In the genomic region with DNA sequence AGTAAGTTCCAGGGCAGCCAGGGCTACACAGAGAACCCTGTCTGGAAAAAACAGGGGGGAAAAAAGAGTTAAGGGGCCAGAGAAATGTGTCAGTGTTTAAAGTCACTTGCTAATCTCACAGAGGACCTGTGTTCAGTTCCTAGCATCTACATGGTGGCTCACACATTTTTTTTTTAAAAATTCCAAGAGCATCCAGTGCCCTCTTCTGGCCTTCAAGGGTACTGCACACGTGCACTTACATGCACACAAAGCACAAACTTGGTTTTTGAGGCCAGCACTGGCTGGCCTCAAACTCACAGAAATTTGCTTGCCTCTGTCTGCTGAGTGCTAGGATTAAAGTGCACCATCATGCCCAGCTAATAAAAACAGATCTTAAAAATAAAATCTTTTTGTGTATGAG, we compare ENCODE assay signal across 15 mouse cellular contexts. TPM values are rescaled to one million over a fixed set of nuclear protein-coding genes. Genes with fewer than 3 reads are reported as not detected.
DNase-seq lines count a peak whose midpoint lies in the region; ATAC-seq and TF ChIP-seq lines count a peak whose summit lies in the region.
"Had no signal": no experiment of that assay in that cellular context is flagged by ENCODE, and none has a peak within 500 bp of the region (broad histone marks: within the 10 kb centered on the region; RNA-seq: fewer than 3 reads in every experiment).

No protein-coding gene starts in this region.

- DNase-seq in layer of hippocampus, adult 2 months (ENCODE audit: low spot score in 2 of 2): no peak
- DNase-seq in layer of hippocampus, postnatal 36 days: no peak
- peak; percentile 55 for DNase-seq in thymus, postnatal 4 days
- DNase-seq in thymus, adult 18-20 months: no peak
- DNase-seq in heart, adult 9 months (ENCODE audit: low spot score in 2 of 2): no peak
- DNase-seq: adrenal gland, postnatal 36 days; cerebellum, adult 8-10 months; gastrocnemius, postnatal 25 days; heart, postnatal 10 days; right cerebral cortex, adult 18-20 months had no signal

- TF ChIP-seq CTCF in layer of hippocampus, adult 2 months (conservative IDR thresholded peaks at IDR 0.05): peak; percentile 75
- TF ChIP-seq CTCF in bone marrow, adult 2 months (IDR thresholded peaks at IDR 0.05; ENCODE audit: control insufficient read depth, insufficient read depth, low read length): peak; percentile 21; the same call in 1 of the 2 replicates

- ATAC-seq in frontal cortex, adult (ENCODE audit: low TSS enrichment): no peak
- ATAC-seq: inflammation-experienced regulatory T-cells, adult 6 months had no signal

- no peak overlapping the region for H3K4me3 ChIP-seq in layer of hippocampus, adult 2 months
- H3K4me3 ChIP-seq in bone marrow, adult 2 months (replicated peaks; ENCODE audit: control insufficient read depth, low read depth, low read length): no peak overlapping the region
- H3K4me3 ChIP-seq: lung, embryonic 15.5 days; midbrain, embryonic 12.5 days had no signal

- H3K27ac ChIP-seq in layer of hippocampus, adult 2 months: no peak overlapping the region
- H3K27ac ChIP-seq in bone marrow, adult 2 months (ENCODE audit: control insufficient read depth, insufficient read depth, low read depth, low read length, poor library complexity): no peak overlapping the region
- H3K27ac ChIP-seq: lung, embryonic 15.5 days; midbrain, embryonic 12.5 days had no signal

- H3K4me1 ChIP-seq in bone marrow, adult 2 months (ENCODE audit: control insufficient read depth, insufficient read depth, low read length): no peaks in the 10 kb centered on the region

- TF ChIP-seq POLR2A in bone marrow, adult 2 months (IDR thresholded peaks at IDR 0.05; ENCODE audit: borderline replicate concordance, control insufficient read depth, low read depth, low read length): no peak

- WGBS in bone marrow, adult 2 months: 79% methylated on average over 1 of the region's 1 CpGs

RNA-seq across cellular contexts. Expression of a gene that starts 23.5 kb away (rescaled TPM):
- 10 to 100 TPM; 12.2 to 13.1 TPM for total RNA-seq in layer of hippocampus, adult 2 months (2021)
- total RNA-seq in layer of hippocampus, postnatal 36 days (2021): 10 to 100 TPM; 10.4 to 12.7 TPM
- polyA plus RNA-seq in bone marrow, adult 2 months (2011; ENCODE audit: insufficient read depth, insufficient read length, low replicate concordance, missing spikeins): 0.84 and 1.1 TPM in 2 replicates
- polyA plus RNA-seq: inflammation-experienced regulatory T-cells, adult 6 months had no signal

RNA-seq across cellular contexts. Expression of a gene that starts 34.7 kb away (rescaled TPM):
- 100 to 1,000 TPM; 152 to 168 TPM for total RNA-seq in layer of hippocampus, adult 2 months (2021)
- 100 to 1,000 TPM; 166 to 168 TPM for total RNA-seq in layer of hippocampus, postnatal 36 days (2021)
- polyA plus RNA-seq in bone marrow, adult 2 months (2011; ENCODE audit: insufficient read depth, insufficient read length, low replicate concordance, missing spikeins): 199 and 273 TPM in 2 replicates

RNA-seq across cellular contexts. Expression of a gene that starts 34.9 kb away (rescaled TPM):
- total RNA-seq in layer of hippocampus, adult 2 months (2021): 10 to 100 TPM; 50.9 to 51.6 TPM
- 10 to 100 TPM; 42.5 to 46.1 TPM for total RNA-seq in layer of hippocampus, postnatal 36 days (2021)
- polyA plus RNA-seq in bone marrow, adult 2 months (2011; ENCODE audit: insufficient read depth, insufficient read length, low replicate concordance, missing spikeins): 28.6 and 37.9 TPM in 2 replicates

RNA-seq across cellular contexts. Expression of a gene that starts 58.5 kb away (rescaled TPM):
- 10 to 100 TPM; 22.8 to 24.0 TPM for total RNA-seq in layer of hippocampus, adult 2 months (2021)
- 10 to 100 TPM; 26.8 to 28.6 TPM for total RNA-seq in layer of hippocampus, postnatal 36 days (2021)
- polyA plus RNA-seq in bone marrow, adult 2 months (2011; ENCODE audit: insufficient read depth, insufficient read length, low replicate concordance, missing spikeins): 30.0 and 40.3 TPM in 2 replicates
